Mouse (Mus musculus) limb, embryonic 11.5 days (tissue): Measurements from ENCODE around the gene Mettl26. TPM values are rescaled to one million over a fixed set of nuclear protein-coding genes. Genes with fewer than 3 reads are reported as not detected.

Source experiments
- ATAC-seq: fragments of 200-750 bp; cut with Nextera tagmentation; 2 replicates; pipeline ENCODE4 v1.8.0; 2017; ENCODE audit warnings: low read depth; ENCODE audit not compliant: insufficient number of reproducible peaks, low FRiP score, low TSS enrichment
- DNase-seq: peaks from one replicate; pipeline ENCODE4 v3.0.0-alpha.2; 2015; ENCODE audit warnings: low spot score
- H3K27ac ChIP-seq: fragments of 300-500 bp; sonication (generic); replicated peaks from 2 replicates; pipeline ENCODE4 v1.5.1; 2014; ENCODE audit warnings: low read depth, mild to moderate bottlenecking, low read length
- H3K27me3 ChIP-seq: fragments of 300-500 bp; sonication (generic); 2 replicates; pipeline ENCODE4 v1.6.1; 2014; ENCODE audit warnings: mild to moderate bottlenecking, low read length, mixed read lengths; ENCODE audit not compliant: control insufficient read depth, insufficient read depth
- H3K36me3 ChIP-seq: fragments of 300-500 bp; sonication (generic); 2 replicates; pipeline ENCODE4 v1.6.1; 2014; ENCODE audit warnings: mild to moderate bottlenecking, low read length, moderate library complexity, mixed read lengths; ENCODE audit not compliant: control insufficient read depth, insufficient read depth
- H3K4me1 ChIP-seq: fragments of 300-500 bp; sonication (generic); 2 replicates; pipeline ENCODE4 v1.6.1; 2014; ENCODE audit warnings: low read length, mixed read lengths; ENCODE audit not compliant: control insufficient read depth, insufficient read depth
- H3K4me2 ChIP-seq: fragments of 300-500 bp; sonication (generic); 2 replicates; pipeline ENCODE4 v1.6.1; 2014; ENCODE audit warnings: low read depth, mild to moderate bottlenecking, moderate library complexity; ENCODE audit not compliant: severe bottlenecking
- H3K4me3 ChIP-seq: fragments of 300-500 bp; sonication (generic); 2 replicates; pipeline ENCODE4 v1.5.1; 2014; ENCODE audit warnings: low read depth, low read length
- H3K9ac ChIP-seq: fragments of 300-500 bp; sonication (generic); 2 replicates; pipeline ENCODE4 v1.6.1; 2014; ENCODE audit warnings: mild to moderate bottlenecking, low read length
- H3K9me3 ChIP-seq: fragments of 300-500 bp; sonication (generic); 2 replicates; pipeline ENCODE4 v1.6.1; 2016; ENCODE audit warnings: low read length; ENCODE audit not compliant: control insufficient read depth
- WGBS: fragments of 180-500 bp; shearing (Covaris S2); extraction: QIAGEN DNeasy Blood & Tissue Kit; methylation state at CpG from one replicate; pipeline ENCODE4 v1.1.7; 2014; 5-methylcytosine and 5-hydroxymethylcytosine counted together
- polyA plus RNA-seq: library from polyadenylated mRNA; unstranded; fragments of >200 nt; fragmentation: Nextera tagmentation; extraction: Ambion mirVana; gene quantifications from 2 replicates; pipeline ENCODE4 v1.2.1, GENCODE M21; 2014

Gene Mettl26
- polyA plus RNA-seq, 1 experiment from 2014 or later = 60.9 TPM

DNA sequence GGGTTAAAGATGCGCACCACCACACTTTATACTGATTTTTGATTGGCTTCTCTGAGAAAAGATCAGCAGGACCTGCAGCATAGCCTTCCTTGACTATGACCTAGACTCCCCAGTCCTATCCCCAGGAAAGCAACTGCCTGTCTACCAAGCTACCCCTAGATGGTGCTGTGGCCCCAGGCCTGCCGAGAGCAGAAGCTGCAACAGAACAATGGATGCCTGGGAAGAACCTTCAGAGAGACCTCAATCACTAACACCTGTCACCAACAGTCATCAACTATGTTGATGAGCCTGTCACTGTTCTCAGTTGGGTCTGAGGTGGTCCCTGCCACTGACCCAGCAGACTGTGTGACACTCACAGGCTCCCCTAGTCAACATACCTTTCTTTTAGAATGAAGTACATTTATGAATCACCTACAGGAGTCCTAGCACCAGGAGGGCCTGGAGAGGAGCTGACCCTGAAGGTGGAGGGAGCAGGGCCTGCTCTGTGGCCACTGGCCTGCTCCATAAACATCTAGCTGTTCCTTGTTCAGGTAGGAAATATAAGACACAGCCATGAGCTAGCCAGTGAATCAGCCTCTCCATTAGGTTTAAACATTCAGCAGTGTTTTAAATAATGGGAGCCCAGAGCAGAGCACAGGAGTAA lies 19.2 kb downstream of the Mettl26 start:
- no peak overlapping the region for H3K4me2 ChIP-seq
- H3K27me3 ChIP-seq = no peaks in the 10 kb centered on the region
- ATAC-seq (peak; percentile 62; the same call in 1 of the 2 replicates), DNase-seq (peak; percentile 75)
- H3K27ac ChIP-seq = no peak overlapping the region
- no peak overlapping the region for H3K4me3 ChIP-seq
- no peaks in the 10 kb centered on the region for H3K9me3 ChIP-seq
- no peak overlapping the region for H3K9ac ChIP-seq
- no peaks in the 10 kb centered on the region; the same call in 1 of the 2 replicates for H3K36me3 ChIP-seq
- H3K4me1 ChIP-seq = no peaks in the 10 kb centered on the region
- WGBS = 31% methylated on average over 2 of the region's 2 CpGs

DNA sequence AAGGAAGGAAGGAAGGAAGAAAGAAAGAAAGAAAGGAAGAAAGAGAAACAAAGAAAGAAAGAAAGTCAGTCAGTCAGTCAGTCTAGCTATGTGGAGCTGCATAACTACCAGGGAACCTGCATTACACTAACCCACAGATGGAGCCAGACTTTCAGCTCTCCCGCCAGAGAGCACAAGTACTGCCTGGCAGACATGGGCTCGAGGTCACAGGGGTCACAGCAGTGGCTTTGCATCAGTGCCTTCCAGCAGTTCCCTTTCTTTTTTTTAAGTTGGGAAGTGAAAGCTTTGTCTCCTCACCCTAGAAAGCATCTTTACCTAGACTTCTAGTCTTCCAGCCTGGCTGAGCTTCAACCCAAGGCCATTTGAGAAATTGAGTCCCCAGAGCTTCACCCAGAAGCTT lies 20.5 kb downstream of the Mettl26 start:
- Histone ChIP-seq H3K4me2 (no peak overlapping the region), H3K4me1 (no peaks in the 10 kb centered on the region), H3K9me3 (no peaks in the 10 kb centered on the region), H3K27ac (no peak overlapping the region), H3K27me3 (no peaks in the 10 kb centered on the region), H3K4me3 (no peak overlapping the region), H3K36me3 (no peaks in the 10 kb centered on the region), H3K9ac (no peak overlapping the region)
- 39% methylated on average over 2 of the region's 2 CpGs for whole genome bisulfite sequencing
- no peak for DNase-seq
- no peak for ATAC-seq

DNA sequence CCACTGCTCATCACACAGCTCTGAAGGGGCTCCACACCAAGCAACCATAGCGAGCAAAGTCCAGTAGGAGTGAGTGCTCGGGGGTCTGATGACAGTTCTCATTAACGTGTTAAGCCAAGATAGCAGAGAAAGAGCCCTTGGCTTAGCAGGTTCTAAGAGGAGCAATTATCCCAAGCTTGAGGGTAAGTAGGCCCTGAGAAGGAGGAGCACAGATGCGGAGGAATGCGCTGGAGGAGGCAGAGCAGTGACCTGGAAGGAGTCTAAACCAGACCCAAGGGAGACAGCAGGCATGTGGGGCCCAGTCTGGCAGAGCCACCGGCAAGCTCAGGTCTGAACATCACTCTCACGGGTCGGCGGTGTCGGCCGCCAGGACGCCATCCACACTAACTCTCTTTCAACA lies 21.0 kb downstream of the Mettl26 start:
- no peak overlapping the region for H3K27ac ChIP-seq
- H3K4me2 ChIP-seq = no peak overlapping the region
- H3K27me3 ChIP-seq = no peaks in the 10 kb centered on the region
- no peaks in the 10 kb centered on the region for H3K4me1 ChIP-seq
- 77% methylated on average over 12 of the region's 12 CpGs for WGBS
- no peak overlapping the region for H3K9ac ChIP-seq
- DNase-seq (no peak), ATAC-seq (no peak)
- no peaks in the 10 kb centered on the region; the same call in 1 of the 2 replicates for H3K9me3 ChIP-seq
- H3K36me3 ChIP-seq = 0 out of 2 replicates have a peak, but pooled peaks cover 3% of the 10 kb centered on the region
- H3K4me3 ChIP-seq = no peak overlapping the region

DNA sequence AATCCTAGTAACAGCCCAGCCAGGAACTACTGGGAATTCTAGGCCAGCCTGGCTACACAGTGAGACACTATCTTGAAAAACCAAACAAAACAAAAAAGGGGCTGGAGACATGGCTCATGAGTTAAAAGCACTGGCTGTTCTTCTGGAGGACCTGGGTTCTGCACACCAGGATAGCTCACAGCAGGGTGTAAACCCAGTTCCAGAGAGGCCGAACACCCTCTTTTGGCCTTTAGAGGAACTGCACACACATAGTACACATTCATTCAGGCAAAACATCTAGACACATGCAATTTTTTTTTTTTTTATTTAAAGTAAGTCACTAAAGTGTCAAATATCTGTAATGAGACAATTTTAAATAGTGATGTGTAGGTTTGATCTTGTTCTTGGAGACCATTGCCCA lies 25.3 kb downstream of the Mettl26 start:
- ATAC-seq (no peak), DNase-seq (no peak)
- no peaks in the 10 kb centered on the region for H3K4me1 ChIP-seq
- no peaks in the 10 kb centered on the region; the same call in 1 of the 2 replicates for H3K9me3 ChIP-seq
- H3K4me2 ChIP-seq = no peak overlapping the region
- no peak overlapping the region for H3K4me3 ChIP-seq
- no peaks in the 10 kb centered on the region for H3K27me3 ChIP-seq
- WGBS = 96% methylated on average over 1 of the region's 1 CpGs
- H3K36me3 ChIP-seq = 0 out of 2 replicates have a peak, but pooled peaks cover 3% of the 10 kb centered on the region
- no peak overlapping the region for H3K27ac ChIP-seq
- no peak overlapping the region for H3K9ac ChIP-seq

DNA sequence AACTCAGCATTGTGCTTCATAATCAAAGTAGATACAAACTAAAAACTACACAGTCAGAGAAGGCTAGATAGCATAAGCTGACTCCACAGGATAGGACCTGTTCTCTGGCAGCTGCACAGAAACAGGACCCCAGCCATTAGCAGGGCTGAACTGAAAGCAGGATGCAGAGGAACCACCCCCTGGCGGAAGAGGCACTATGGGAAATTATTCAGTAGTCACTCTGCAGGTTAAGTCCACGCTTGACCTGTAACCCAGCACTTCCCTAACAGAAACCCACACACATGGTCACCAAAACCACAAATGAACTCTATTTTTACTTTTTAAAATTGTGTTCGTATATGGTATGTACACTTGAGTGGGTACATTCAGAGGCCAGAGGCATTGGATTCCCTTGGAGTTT lies 28.2 kb downstream of the Mettl26 start:
- Histone ChIP-seq H3K36me3 (0 out of 2 replicates have a peak, but pooled peaks cover 3% of the 10 kb centered on the region), H3K27me3 (no peaks in the 10 kb centered on the region), H3K4me1 (no peaks in the 10 kb centered on the region), H3K9me3 (no peaks in the 10 kb centered on the region; the same call in 1 of the 2 replicates), H3K27ac (no peak overlapping the region), H3K4me2 (no peak overlapping the region), H3K4me3 (no peak overlapping the region), H3K9ac (no peak overlapping the region)
- ATAC-seq = no peak
- DNase-seq = no peak
- WGBS = 86% methylated on average over 3 of the region's 3 CpGs

DNA sequence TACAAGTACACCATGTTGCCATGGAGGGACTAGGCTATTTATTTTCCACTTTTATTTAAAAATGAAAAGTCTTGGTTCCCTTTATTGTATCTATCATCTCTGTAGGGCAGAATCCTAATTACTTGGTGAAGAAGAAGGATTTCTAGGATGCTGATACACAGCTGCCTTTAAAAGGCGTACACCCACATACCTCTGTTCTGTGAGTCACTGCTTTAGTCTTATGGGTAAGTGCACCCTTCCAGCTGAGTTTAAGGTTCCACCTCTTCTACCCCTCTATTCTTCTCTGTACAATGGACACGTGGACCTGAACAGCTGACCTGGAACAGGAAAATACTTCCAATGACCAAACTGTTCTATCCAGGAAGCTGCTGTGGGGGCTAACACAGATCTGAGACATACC lies 32.8 kb downstream of the Mettl26 start:
- Histone ChIP-seq H3K9ac (no peak overlapping the region), H3K36me3 (no peaks in the 10 kb centered on the region), H3K4me2 (no peak overlapping the region), H3K27ac (no peak overlapping the region), H3K4me3 (no peak overlapping the region), H3K9me3 (no peaks in the 10 kb centered on the region), H3K4me1 (no peaks in the 10 kb centered on the region), H3K27me3 (no peaks in the 10 kb centered on the region)
- 88% methylated on average over 2 of the region's 2 CpGs for WGBS
- ATAC-seq (no peak), DNase-seq (no peak)

- H3K36me3 ChIP-seq = no peaks in the 10 kb centered on the region
- no peak overlapping the region for H3K4me3 ChIP-seq
- H3K9me3 ChIP-seq = no peaks in the 10 kb centered on the region
- H3K27ac ChIP-seq = no peak overlapping the region
- no peaks in the 10 kb centered on the region for H3K4me1 ChIP-seq
- ATAC-seq (no peak), DNase-seq (no peak)
- WGBS = 91% methylated on average over 4 of the region's 4 CpGs
- H3K27me3 ChIP-seq = no peaks in the 10 kb centered on the region
- H3K9ac ChIP-seq = no peak overlapping the region
- H3K4me2 ChIP-seq = no peak overlapping the region
These were observed 36.9 kb downstream of the Mettl26 start for GRCm38 (mm10) chr17:25911816-25912215.

GRCm38 (mm10) chr17:25913186-25913876 lies 38.5 kb downstream of the Mettl26 start:
- Histone ChIP-seq H3K9me3 (no peaks in the 10 kb centered on the region), H3K9ac (no peak overlapping the region), H3K36me3 (no peaks in the 10 kb centered on the region), H3K4me1 (peaks cover 2% of the 10 kb centered on the region), H3K4me3 (no peak overlapping the region), H3K27ac (no peak overlapping the region), H3K4me2 (no peak overlapping the region), H3K27me3 (no peaks in the 10 kb centered on the region)
- no peak for ATAC-seq
- no peak for DNase-seq
- WGBS = 84% methylated on average over 14 of the region's 14 CpGs
